Mouse (Mus musculus): ENCODE measurements around the gene Tnfaip6. TPM values are rescaled to one million over a fixed set of nuclear protein-coding genes. Genes with fewer than 3 reads are reported as not detected.
"Not testable (repeated sequence)": the region's sequence is repeated elsewhere in the genome, so short reads cannot be mapped to it uniquely, and the experiment has no call there.

The Tnfaip6 gene
- not detected in 2 replicates for polyA plus RNA-seq (2011; ENCODE audit: insufficient read depth, insufficient read length, low replicate concordance, missing spikeins)

- peak within 1 kb of the TSS; percentile 70 for H3K4me3 ChIP-seq (replicated peaks; ENCODE audit: control insufficient read depth, low read depth, low read length)
- 1% methylated on average over 17 of the region's 17 CpGs for WGBS
- no peak for TF ChIP-seq CTCF (IDR thresholded peaks at IDR 0.05; ENCODE audit: control insufficient read depth, insufficient read depth, low read length)
- no peak for TF ChIP-seq POLR2A (IDR thresholded peaks at IDR 0.05; ENCODE audit: borderline replicate concordance, control insufficient read depth, low read depth, low read length)
- H3K27ac ChIP-seq (ENCODE audit: control insufficient read depth, insufficient read depth, low read depth, low read length, poor library complexity) = no peak within 1 kb of the TSS
- no peaks in the 10 kb centered on the region; the same call in 1 of the 2 replicates for H3K4me1 ChIP-seq (ENCODE audit: control insufficient read depth, insufficient read depth, low read length)
Measured at GRCm38 (mm10) chr2:52037882-52038281, at the start of gene Tnfaip6. Gene Tnfaip6, plus strand, starts transcription at chr2:52038009.

GRCm38 (mm10) chr2:51989559-51989958 is 48.2 kb upstream of the Tnfaip6 start:
- TF ChIP-seq POLR2A (IDR thresholded peaks at IDR 0.05; ENCODE audit: borderline replicate concordance, control insufficient read depth, low read depth, low read length) (no peak), CTCF (IDR thresholded peaks at IDR 0.05; ENCODE audit: control insufficient read depth, insufficient read depth, low read length) (no peak)
- Histone ChIP-seq H3K4me1 (ENCODE audit: control insufficient read depth, insufficient read depth, low read length) (no peaks in the 10 kb centered on the region), H3K27ac (ENCODE audit: control insufficient read depth, insufficient read depth, low read depth, low read length, poor library complexity) (no peak overlapping the region), H3K4me3 (replicated peaks; ENCODE audit: control insufficient read depth, low read depth, low read length) (no peak overlapping the region)
- WGBS = 73% methylated on average over 2 of the region's 2 CpGs

- H3K4me3 ChIP-seq (replicated peaks; ENCODE audit: control insufficient read depth, low read depth, low read length) = no peak overlapping the region
- no peaks in the 10 kb centered on the region for H3K4me1 ChIP-seq (ENCODE audit: control insufficient read depth, insufficient read depth, low read length)
- no peak overlapping the region for H3K27ac ChIP-seq (ENCODE audit: control insufficient read depth, insufficient read depth, low read depth, low read length, poor library complexity)
- 38% methylated on average over 6 of the region's 6 CpGs for WGBS
- TF ChIP-seq POLR2A (IDR thresholded peaks at IDR 0.05; ENCODE audit: borderline replicate concordance, control insufficient read depth, low read depth, low read length) (no peak), CTCF (IDR thresholded peaks at IDR 0.05; ENCODE audit: control insufficient read depth, insufficient read depth, low read length) (no peak)
Measured at GRCm38 (mm10) chr2:51991447-51991846, 46.4 kb upstream of the Tnfaip6 start.

GRCm38 (mm10) chr2:51999996-52000395 is 37.8 kb upstream of the Tnfaip6 start:
- 73% methylated on average over 7 of the region's 7 CpGs for WGBS
- H3K27ac ChIP-seq (ENCODE audit: control insufficient read depth, insufficient read depth, low read depth, low read length, poor library complexity) = no peak overlapping the region
- TF ChIP-seq CTCF (IDR thresholded peaks at IDR 0.05; ENCODE audit: control insufficient read depth, insufficient read depth, low read length) = no peak
- no peak for TF ChIP-seq POLR2A (IDR thresholded peaks at IDR 0.05; ENCODE audit: borderline replicate concordance, control insufficient read depth, low read depth, low read length)

GRCm38 (mm10) chr2:52001521-52001920 is 36.3 kb upstream of the Tnfaip6 start:
- 85% methylated on average over 8 of the region's 8 CpGs for WGBS
- Histone ChIP-seq H3K27ac (ENCODE audit: control insufficient read depth, insufficient read depth, low read depth, low read length, poor library complexity) (no peak overlapping the region), H3K4me1 (ENCODE audit: control insufficient read depth, insufficient read depth, low read length) (no peaks in the 10 kb centered on the region), H3K4me3 (replicated peaks; ENCODE audit: control insufficient read depth, low read depth, low read length) (no peak overlapping the region)
- TF ChIP-seq POLR2A (IDR thresholded peaks at IDR 0.05; ENCODE audit: borderline replicate concordance, control insufficient read depth, low read depth, low read length) = no peak
- no peak for TF ChIP-seq CTCF (IDR thresholded peaks at IDR 0.05; ENCODE audit: control insufficient read depth, insufficient read depth, low read length)

More at GRCm38 (mm10) chr2:51999996-52000395, 37.8 kb upstream of the Tnfaip6 start:
- H3K4me3 ChIP-seq (replicated peaks; ENCODE audit: control insufficient read depth, low read depth, low read length) = no peak overlapping the region
- no peaks in the 10 kb centered on the region for H3K4me1 ChIP-seq (ENCODE audit: control insufficient read depth, insufficient read depth, low read length)

GRCm38 (mm10) chr2:52002299-52002698 is 35.5 kb upstream of the Tnfaip6 start:
- not testable (repeated sequence) for H3K27ac ChIP-seq (ENCODE audit: control insufficient read depth, insufficient read depth, low read depth, low read length, poor library complexity); H3K4me1 ChIP-seq (ENCODE audit: control insufficient read depth, insufficient read depth, low read length); H3K4me3 ChIP-seq (replicated peaks; ENCODE audit: control insufficient read depth, low read depth, low read length)
- WGBS = 60% methylated on average over 10 of the region's 10 CpGs

- TF ChIP-seq CTCF (IDR thresholded peaks at IDR 0.05; ENCODE audit: control insufficient read depth, insufficient read depth, low read length) = no peak
- no peak for TF ChIP-seq POLR2A (IDR thresholded peaks at IDR 0.05; ENCODE audit: borderline replicate concordance, control insufficient read depth, low read depth, low read length)
- Histone ChIP-seq H3K4me3 (replicated peaks; ENCODE audit: control insufficient read depth, low read depth, low read length) (no peak overlapping the region), H3K4me1 (ENCODE audit: control insufficient read depth, insufficient read depth, low read length) (no peaks in the 10 kb centered on the region), H3K27ac (ENCODE audit: control insufficient read depth, insufficient read depth, low read depth, low read length, poor library complexity) (no peak overlapping the region)
- 76% methylated on average over 3 of the region's 3 CpGs for WGBS
Measured at GRCm38 (mm10) chr2:52006380-52006779, 31.4 kb upstream of the Tnfaip6 start.

GRCm38 (mm10) chr2:52011820-52012219 is 26.0 kb upstream of the Tnfaip6 start:
- H3K4me3 ChIP-seq (replicated peaks; ENCODE audit: control insufficient read depth, low read depth, low read length); H3K27ac ChIP-seq (ENCODE audit: control insufficient read depth, insufficient read depth, low read depth, low read length, poor library complexity); H3K4me1 ChIP-seq (ENCODE audit: control insufficient read depth, insufficient read depth, low read length): not testable (repeated sequence)
- WGBS = 78% methylated on average over 3 of the region's 3 CpGs

- no peak for TF ChIP-seq POLR2A (IDR thresholded peaks at IDR 0.05; ENCODE audit: borderline replicate concordance, control insufficient read depth, low read depth, low read length)
- no peak for TF ChIP-seq CTCF (IDR thresholded peaks at IDR 0.05; ENCODE audit: control insufficient read depth, insufficient read depth, low read length)
- no peaks in the 10 kb centered on the region for H3K4me1 ChIP-seq (ENCODE audit: control insufficient read depth, insufficient read depth, low read length)
- 74% methylated on average over 9 of the region's 9 CpGs for WGBS
- no peak overlapping the region for H3K4me3 ChIP-seq (replicated peaks; ENCODE audit: control insufficient read depth, low read depth, low read length)
- H3K27ac ChIP-seq (ENCODE audit: control insufficient read depth, insufficient read depth, low read depth, low read length, poor library complexity) = no peak overlapping the region
Measured at GRCm38 (mm10) chr2:52013306-52013820, 24.4 kb upstream of the Tnfaip6 start.

Data from bone marrow, adult 2 months (tissue).